Mouse (Mus musculus) forebrain, postnatal 0 days (tissue): ENCODE data around the gene Lgals3bp. TPM values are rescaled to one million over a fixed set of nuclear protein-coding genes. Genes with fewer than 3 reads are reported as not detected.

Experiments
- ATAC-seq: fragments of 200-750 bp; cut with Nextera tagmentation; 2 replicates; pipeline ENCODE4 v1.8.0; 2017; ENCODE audit warnings: mild to moderate bottlenecking, moderate library complexity
- DNase-seq: peaks from one replicate; pipeline ENCODE4 v3.0.0-alpha.2; 2015
- H3K27ac ChIP-seq: fragments of 300-500 bp; sonication (generic); 2 replicates; pipeline ENCODE4 v1.5.1; 2014; ENCODE audit warnings: low read depth, mild to moderate bottlenecking, antibody characterized with exemption, low read length, moderate library complexity, mixed read lengths
- H3K27me3 ChIP-seq: fragments of 300-500 bp; sonication (generic); 2 replicates; pipeline ENCODE4 v1.6.1; 2014; ENCODE audit warnings: mild to moderate bottlenecking, low read length, mixed read lengths; ENCODE audit not compliant: insufficient read depth
- H3K36me3 ChIP-seq: fragments of 300-500 bp; sonication (generic); 2 replicates; pipeline ENCODE4 v1.6.1; 2014; ENCODE audit warnings: mild to moderate bottlenecking, moderate library complexity; ENCODE audit not compliant: insufficient read depth
- H3K4me1 ChIP-seq: fragments of 300-500 bp; sonication (generic); 2 replicates; pipeline ENCODE4 v1.6.1; 2014; ENCODE audit warnings: antibody characterized with exemption; ENCODE audit not compliant: insufficient read depth
- H3K4me2 ChIP-seq: fragments of 300-500 bp; sonication (generic); 2 replicates; pipeline ENCODE4 v1.6.1; 2014; ENCODE audit warnings: low read depth, mild to moderate bottlenecking, moderate library complexity
- H3K4me3 ChIP-seq: fragments of 300-500 bp; sonication (generic); 2 replicates; pipeline ENCODE4 v1.5.1; 2014; ENCODE audit warnings: low read depth, low read length, mixed read lengths
- H3K9ac ChIP-seq: fragments of 300-500 bp; sonication (generic); 2 replicates; pipeline ENCODE4 v1.6.1; 2014; ENCODE audit warnings: mild to moderate bottlenecking
- H3K9me3 ChIP-seq: fragments of 300-500 bp; sonication (generic); 2 replicates; pipeline ENCODE4 v1.6.1; 2016; ENCODE audit warnings: low read length
- CTCF ChIP-seq: sonication (generic); IDR thresholded peaks from 2 replicates; pipeline ENCODE4 v1.5.1; 2016; ENCODE audit warnings: antibody characterized with exemption, control low read depth, low read depth
- WGBS: fragments of 180-500 bp; shearing (Covaris S2); extraction: QIAGEN DNeasy Blood & Tissue Kit; methylation state at CpG from one replicate; pipeline ENCODE4 v1.1.7; 2014; 5-methylcytosine and 5-hydroxymethylcytosine counted together
- polyA plus RNA-seq: library from polyadenylated mRNA; unstranded; fragments of >200 nt; fragmentation: Nextera tagmentation; extraction: Ambion mirVana; gene quantifications from 2 replicates; pipeline ENCODE4 v1.2.1, GENCODE M21; 2015
- total RNA-seq: library from RNA; depleted of rRNA; stranded (reverse); fragments of >200 nt; gene quantifications from 2 replicates; pipeline ENCODE4 v1.2.3, GENCODE M21; 2014; rRNA removed

Lgals3bp gene
- total and polyA plus RNA-seq, 2 experiments from 2014 or later = 15.6 to 16.4 TPM

GRCm38 (mm10) chr11:118346395-118347096 lies 55.3 kb downstream of the Lgals3bp start:
- Histone ChIP-seq H3K27me3 (no peaks in the 10 kb centered on the region), H3K4me2 (no peak overlapping the region), H3K4me1 (peaks cover 9% of the 10 kb centered on the region), H3K9me3 (no peaks in the 10 kb centered on the region), H3K36me3 (no peaks in the 10 kb centered on the region), H3K4me3 (no peak overlapping the region), H3K27ac (no peak overlapping the region), H3K9ac (no peak overlapping the region)
- no peak for DNase-seq
- WGBS = 72% methylated on average over 8 of the region's 8 CpGs
- TF ChIP-seq CTCF = peak; percentile 23
- peak; percentile 50 for ATAC-seq

- TF ChIP-seq CTCF = no peak
- Histone ChIP-seq H3K9me3 (no peaks in the 10 kb centered on the region), H3K9ac (no peak overlapping the region), H3K4me2 (no peak overlapping the region), H3K4me1 (peaks cover 9% of the 10 kb centered on the region), H3K27ac (no peak overlapping the region), H3K27me3 (no peaks in the 10 kb centered on the region), H3K36me3 (no peaks in the 10 kb centered on the region), H3K4me3 (no peak overlapping the region)
- ATAC-seq (peak; percentile 40), DNase-seq (no peak)
- WGBS = 33% methylated on average over 4 of the region's 4 CpGs
Observed at GRCm38 (mm10) chr11:118345693-118346092, 56.2 kb downstream of the Lgals3bp start.

- no peak overlapping the region for H3K9ac ChIP-seq
- H3K4me3 ChIP-seq = no peak overlapping the region
- H3K36me3 ChIP-seq = no peaks in the 10 kb centered on the region
- H3K9me3 ChIP-seq = no peaks in the 10 kb centered on the region
- DNase-seq (no peak), ATAC-seq (no peak)
- 78% methylated on average over 2 of the region's 2 CpGs for WGBS
- TF ChIP-seq CTCF = no peak
- H3K27me3 ChIP-seq = no peaks in the 10 kb centered on the region
- no peak overlapping the region for H3K4me2 ChIP-seq
- peaks cover 9% of the 10 kb centered on the region for H3K4me1 ChIP-seq
- H3K27ac ChIP-seq = no peak overlapping the region; the same call in 1 of the 2 replicates
Observed at GRCm38 (mm10) chr11:118343629-118344028, 58.3 kb downstream of the Lgals3bp start.

Other genes starting within 250 kb of the Lgals3bp start
- 64.1 and 74.1 TPM in 2 replicates for gene Cyth1, start 153.5 kb downstream of the Lgals3bp start, total RNA-seq
- 23.7 and 24.2 TPM in 2 replicates for gene Cyth1, start 153.5 kb downstream of the Lgals3bp start, polyA plus RNA-seq
- gene Usp36, start 111.8 kb downstream of the Lgals3bp start, total RNA-seq = 17.1 and 22.1 TPM in 2 replicates
- gene Usp36, start 111.8 kb downstream of the Lgals3bp start, polyA plus RNA-seq = 6.7 and 9.5 TPM in 2 replicates
- 0.33 and 1.5 TPM in 2 replicates for gene Cep295nl, start 59.6 kb downstream of the Lgals3bp start, total RNA-seq
- gene Cep295nl, start 59.6 kb downstream of the Lgals3bp start, polyA plus RNA-seq = 0.14 and 0.21 TPM in 2 replicates
- 174 and 208 TPM in 2 replicates for gene Timp2, start 46.4 kb downstream of the Lgals3bp start, total RNA-seq
- gene Timp2, start 46.4 kb downstream of the Lgals3bp start, polyA plus RNA-seq = 121 and 165 TPM in 2 replicates
- gene Cant1, start 17.0 kb upstream of the Lgals3bp start, total RNA-seq = 38.6 and 52.4 TPM in 2 replicates
- gene Cant1, start 17.0 kb upstream of the Lgals3bp start, polyA plus RNA-seq = 27.8 and 31.6 TPM in 2 replicates
- 5.1 and 8.5 TPM in 2 replicates for gene C1qtnf1, start 26.1 kb upstream of the Lgals3bp start, total RNA-seq
- gene C1qtnf1, start 26.1 kb upstream of the Lgals3bp start, polyA plus RNA-seq = 5.4 and 5.9 TPM in 2 replicates
- 8.1 and 8.5 TPM in 2 replicates for gene Engase, start 74.7 kb upstream of the Lgals3bp start, total RNA-seq
- gene Engase, start 74.7 kb upstream of the Lgals3bp start, polyA plus RNA-seq = 4.2 and 5.7 TPM in 2 replicates